Mouse (Mus musculus) embryonic facial prominence, embryonic 14.5 days (tissue): ENCODE data around the gene Phactr2. TPM values are rescaled to one million over a fixed set of nuclear protein-coding genes. Genes with fewer than 3 reads are reported as not detected.
"Not testable (repeated sequence)": the region's sequence is repeated elsewhere in the genome, so short reads cannot be mapped to it uniquely, and the experiment has no call there.

Experiments used
- ATAC-seq: fragments of 200-750 bp; cut with Nextera tagmentation; 2 replicates; pipeline ENCODE4 v1.8.0; 2017; ENCODE audit warnings: low read depth, moderate number of reproducible peaks, moderate TSS enrichment
- DNase-seq: peaks from one replicate; pipeline ENCODE4 v3.0.0-alpha.2; 2015; ENCODE audit warnings: low spot score
- H3K27ac ChIP-seq: fragments of 300-500 bp; sonication (generic); replicated peaks from 2 replicates; pipeline ENCODE4 v1.5.1; 2014; ENCODE audit warnings: low read depth, mild to moderate bottlenecking, low read length, moderate library complexity
- H3K27me3 ChIP-seq: fragments of 300-500 bp; sonication (generic); replicated peaks from 2 replicates; pipeline ENCODE4 v1.6.1; 2014; ENCODE audit warnings: low read length; ENCODE audit not compliant: control insufficient read depth, insufficient read depth
- H3K36me3 ChIP-seq: fragments of 300-500 bp; sonication (generic); 2 replicates; pipeline ENCODE4 v1.6.1; 2014; ENCODE audit warnings: low read length, mixed read lengths; ENCODE audit not compliant: control insufficient read depth, insufficient read depth
- H3K4me1 ChIP-seq: fragments of 300-500 bp; sonication (generic); 2 replicates; pipeline ENCODE4 v1.6.1; 2014; ENCODE audit warnings: antibody characterized with exemption, low read length; ENCODE audit not compliant: control insufficient read depth, insufficient read depth
- H3K4me2 ChIP-seq: fragments of 300-500 bp; sonication (generic); 2 replicates; pipeline ENCODE4 v1.6.1; 2014; ENCODE audit warnings: low read depth, mild to moderate bottlenecking, low read length, moderate library complexity, mixed read lengths
- H3K4me3 ChIP-seq: fragments of 300-500 bp; sonication (generic); 2 replicates; pipeline ENCODE4 v1.5.1; 2014; ENCODE audit warnings: low read depth, mild to moderate bottlenecking, low read length
- H3K9ac ChIP-seq: fragments of 300-500 bp; sonication (generic); 2 replicates; pipeline ENCODE4 v1.6.1; 2014; ENCODE audit warnings: low read depth, mild to moderate bottlenecking, low read length, moderate library complexity, mixed read lengths
- H3K9me3 ChIP-seq: fragments of 300-500 bp; sonication (generic); 2 replicates; pipeline ENCODE4 v1.6.1; 2016; ENCODE audit warnings: low read length; ENCODE audit not compliant: control insufficient read depth
- WGBS: fragments of 180-500 bp; shearing (Covaris S2); extraction: QIAGEN DNeasy Blood & Tissue Kit; methylation state at CpG from one replicate; pipeline ENCODE4 v1.1.7; 2014; 5-methylcytosine and 5-hydroxymethylcytosine counted together
- polyA plus RNA-seq: library from polyadenylated mRNA; unstranded; fragments of >200 nt; fragmentation: Nextera tagmentation; extraction: Ambion mirVana; gene quantifications from 2 replicates; pipeline ENCODE4 v1.2.1, GENCODE M21; 2014

The Phactr2 gene
- 37.8 and 39.9 TPM in 2 replicates for polyA plus RNA-seq

DNA sequence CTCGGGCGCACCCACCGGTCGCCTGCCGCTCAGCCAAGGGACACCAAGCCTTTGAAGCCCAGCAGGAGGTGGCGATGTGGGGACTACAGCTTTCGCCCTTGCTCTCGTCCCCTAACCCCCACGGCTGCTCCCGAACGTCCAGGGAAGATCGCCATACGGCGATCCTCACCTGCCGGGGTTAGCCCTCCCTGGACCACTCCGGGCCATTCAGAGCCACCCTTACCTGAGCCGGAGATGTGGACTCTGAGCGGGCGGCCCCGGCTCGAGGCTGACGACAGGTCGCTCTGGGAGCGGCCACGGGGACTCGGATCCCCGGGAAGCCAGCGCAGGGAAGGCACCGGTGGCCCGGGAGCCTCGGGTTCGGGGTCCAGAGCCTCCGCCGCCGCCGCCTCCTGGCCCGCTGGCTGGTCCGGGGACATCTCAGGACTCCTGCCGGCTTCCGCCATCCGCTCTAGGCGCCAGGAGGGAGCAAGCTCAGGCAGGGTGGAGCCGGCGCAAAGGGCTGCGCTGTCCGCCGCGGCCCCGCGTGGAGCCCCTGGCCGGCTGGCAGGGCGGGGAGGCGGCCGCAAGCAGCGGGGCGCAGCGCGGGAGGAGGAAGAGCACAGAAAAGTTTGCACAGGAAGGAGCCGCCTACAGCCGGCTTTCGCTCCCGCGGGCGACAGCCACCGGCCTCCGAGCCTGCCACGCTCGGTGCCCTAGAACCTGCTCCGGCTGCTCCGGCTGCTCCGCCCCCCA is at the start of gene Phactr2:
Gene Phactr2, minus strand, starts transcription at position 580 of the 735 bp plus-strand sequence.
- H3K4me2 ChIP-seq = peak within 1 kb of the TSS; percentile 100
- peak within 1 kb of the TSS; percentile 33; the same call in 1 of the 2 replicates for H3K27ac ChIP-seq
- H3K36me3 ChIP-seq = no peaks in the 10 kb centered on the region
- peaks cover 18% of the 10 kb centered on the region for H3K27me3 ChIP-seq
- under 1% methylated on average over 34 of the region's 71 CpGs for WGBS
- ATAC-seq (peak; percentile 88), DNase-seq (peak; percentile 67)
- H3K9me3 ChIP-seq = no peaks in the 10 kb centered on the region
- H3K9ac ChIP-seq = peak within 1 kb of the TSS; percentile 81
- peaks cover 11% of the 10 kb centered on the region for H3K4me1 ChIP-seq
- peak within 1 kb of the TSS; percentile 66 for H3K4me3 ChIP-seq

DNA sequence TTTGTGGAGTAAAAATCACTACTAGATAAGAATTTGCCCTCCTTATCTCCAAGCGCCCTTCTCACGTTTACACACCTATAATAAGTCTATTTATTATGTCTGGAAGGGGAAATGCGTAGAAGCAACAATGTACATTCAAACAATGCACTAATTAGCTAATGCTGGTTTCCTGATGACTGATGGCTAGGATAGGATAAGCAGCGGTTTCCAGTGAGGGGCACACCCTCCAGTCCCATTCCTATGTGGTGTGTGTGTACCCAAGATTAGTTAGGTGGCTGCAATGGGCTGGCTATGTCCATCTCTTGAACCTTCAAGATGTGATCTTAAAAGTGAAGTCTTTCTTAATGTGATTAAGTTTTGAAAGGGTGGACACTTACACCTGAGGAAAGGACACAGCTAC is 47.6 kb upstream of the Phactr2 start:
- no peak overlapping the region for H3K27ac ChIP-seq
- no peaks in the 10 kb centered on the region for H3K4me1 ChIP-seq
- H3K36me3 ChIP-seq = peaks cover 20% of the 10 kb centered on the region; the same call in 1 of the 2 replicates
- 79% methylated on average over 4 of the region's 4 CpGs for whole genome bisulfite sequencing
- no peaks in the 10 kb centered on the region for H3K27me3 ChIP-seq
- DNase-seq (no peak), ATAC-seq (no peak)
- H3K9me3 ChIP-seq = no peaks in the 10 kb centered on the region
- H3K4me3 ChIP-seq = no peak overlapping the region
- no peak overlapping the region for H3K4me2 ChIP-seq
- no peak overlapping the region for H3K9ac ChIP-seq

DNA sequence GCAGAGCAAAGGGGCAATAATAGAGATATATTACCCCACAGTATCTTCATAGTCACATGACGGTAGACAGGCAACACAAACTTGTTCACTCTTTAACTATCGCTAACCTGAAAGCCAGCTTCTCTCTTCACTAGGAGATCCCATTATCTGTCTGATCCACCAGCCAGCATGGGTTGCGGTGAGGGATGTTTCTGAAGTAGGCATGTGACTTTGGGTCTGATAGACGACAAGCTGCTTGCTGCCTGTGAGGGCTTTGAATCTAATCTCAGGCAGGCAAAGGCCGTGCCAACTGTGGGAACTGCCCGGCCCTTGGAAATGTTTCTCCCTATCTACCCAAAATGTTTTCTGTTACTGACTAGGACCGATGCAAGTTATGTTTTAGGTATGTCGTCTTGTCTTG is 28.2 kb upstream of the Phactr2 start:
- Histone ChIP-seq H3K4me2 (peak overlapping the region; percentile 81; the same call in 1 of the 2 replicates), H3K27me3 (no peaks in the 10 kb centered on the region), H3K9me3 (no peaks in the 10 kb centered on the region), H3K36me3 (peaks cover 9% of the 10 kb centered on the region; the same call in 1 of the 2 replicates), H3K9ac (no peak overlapping the region), H3K4me3 (no peak overlapping the region), H3K27ac (no peak overlapping the region), H3K4me1 (0 out of 2 replicates have a peak, but pooled peaks cover 3% of the 10 kb centered on the region)
- ATAC-seq (no peak), DNase-seq (no peak)
- 81% methylated on average over 8 of the region's 8 CpGs for WGBS

DNA sequence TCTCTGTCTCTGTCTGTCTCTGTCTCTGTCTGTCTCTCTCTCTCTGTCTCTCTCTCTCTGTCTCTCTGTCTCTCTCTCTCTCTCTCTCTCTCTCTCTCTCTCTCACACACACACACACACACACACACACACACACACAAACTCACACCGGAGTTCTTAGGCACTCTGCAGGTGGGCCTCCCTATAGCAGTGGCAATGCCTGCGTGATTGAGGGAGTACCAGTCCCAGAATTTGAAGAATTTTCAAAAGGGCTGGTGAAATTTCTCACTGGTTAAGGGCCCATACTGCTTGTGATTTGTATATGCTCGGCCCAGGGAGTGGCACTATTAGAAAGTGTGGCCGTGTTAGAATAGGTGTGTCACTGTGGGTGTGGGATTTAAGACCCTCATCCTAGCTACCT is 27.3 kb upstream of the Phactr2 start:
- H3K4me3 ChIP-seq = peak overlapping the region; percentile 61
- 49% methylated on average over 4 of the region's 4 CpGs for WGBS
- peak overlapping the region; percentile 81 for H3K4me2 ChIP-seq
- not testable (repeated sequence) for H3K4me1 ChIP-seq, H3K36me3 ChIP-seq, H3K27ac ChIP-seq, H3K9me3 ChIP-seq, DNase-seq, H3K27me3 ChIP-seq, ATAC-seq
- H3K9ac ChIP-seq = peak overlapping the region; percentile 74

DNA sequence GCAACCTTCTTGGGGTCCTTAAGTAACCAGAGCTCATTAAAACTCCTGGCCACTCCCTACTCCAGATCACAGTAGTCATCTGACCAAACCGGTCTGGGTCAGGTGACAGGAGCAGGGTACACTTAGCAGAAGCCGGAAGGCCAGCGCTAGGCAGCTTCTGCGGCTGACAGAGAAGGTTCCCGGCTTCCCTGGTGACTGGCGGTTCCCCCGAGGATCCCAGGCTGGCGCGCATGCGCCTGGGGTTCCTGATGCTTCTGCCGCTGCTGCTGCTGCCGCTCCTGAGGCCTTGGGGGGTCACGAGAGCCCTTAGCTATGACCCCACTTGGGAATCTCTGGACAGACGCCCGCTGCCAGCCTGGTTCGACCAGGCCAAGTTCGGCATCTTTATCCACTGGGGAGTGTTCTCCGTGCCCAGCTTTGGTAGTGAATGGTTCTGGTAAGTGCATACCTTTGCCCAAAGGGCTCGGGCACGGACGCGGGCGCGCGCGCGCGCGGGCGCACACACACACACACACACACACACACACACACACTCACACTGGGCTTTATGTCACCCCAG is 26.8 kb upstream of the Phactr2 start:
- ATAC-seq = peak; percentile 98
- Histone ChIP-seq H3K4me1 (0 out of 2 replicates have a peak, but pooled peaks cover 3% of the 10 kb centered on the region), H3K36me3 (no peaks in the 10 kb centered on the region), H3K9ac (peak overlapping the region; percentile 74), H3K4me2 (peak overlapping the region; percentile 81), H3K27ac (no peak overlapping the region), H3K9me3 (no peaks in the 10 kb centered on the region), H3K27me3 (no peaks in the 10 kb centered on the region), H3K4me3 (peak overlapping the region; percentile 61)
- peak; percentile 91 for DNase-seq
- 0% methylated on average over 24 of the region's 30 CpGs for WGBS

DNA sequence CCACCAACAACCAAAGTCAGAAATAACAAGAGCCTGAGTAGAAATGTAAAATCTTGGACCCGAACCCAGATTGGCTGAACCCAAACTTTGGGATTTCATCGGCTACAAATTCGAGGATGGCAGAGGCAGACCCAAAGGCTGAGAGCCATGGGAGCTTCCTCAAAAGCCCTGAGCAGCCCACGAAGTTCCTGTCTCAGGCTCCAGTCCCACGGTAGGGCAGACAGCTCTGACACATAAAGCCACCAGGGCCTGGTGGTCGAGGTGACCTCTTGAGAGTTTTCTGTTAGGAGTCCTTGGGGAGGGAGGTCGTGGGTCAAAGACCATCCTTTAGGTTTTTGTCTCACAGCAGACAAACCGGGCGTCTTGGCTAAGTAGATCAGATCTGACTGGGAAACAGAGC is 26.3 kb upstream of the Phactr2 start:
- DNase-seq (no peak), ATAC-seq (no peak)
- Histone ChIP-seq H3K4me1 (0 out of 2 replicates have a peak, but pooled peaks cover 3% of the 10 kb centered on the region), H3K27me3 (no peaks in the 10 kb centered on the region), H3K9me3 (no peaks in the 10 kb centered on the region), H3K27ac (no peak overlapping the region), H3K9ac (peak overlapping the region; percentile 74), H3K4me3 (peak overlapping the region; percentile 61), H3K36me3 (no peaks in the 10 kb centered on the region), H3K4me2 (peak overlapping the region; percentile 81)
- 39% methylated on average over 9 of the region's 9 CpGs for WGBS

DNA sequence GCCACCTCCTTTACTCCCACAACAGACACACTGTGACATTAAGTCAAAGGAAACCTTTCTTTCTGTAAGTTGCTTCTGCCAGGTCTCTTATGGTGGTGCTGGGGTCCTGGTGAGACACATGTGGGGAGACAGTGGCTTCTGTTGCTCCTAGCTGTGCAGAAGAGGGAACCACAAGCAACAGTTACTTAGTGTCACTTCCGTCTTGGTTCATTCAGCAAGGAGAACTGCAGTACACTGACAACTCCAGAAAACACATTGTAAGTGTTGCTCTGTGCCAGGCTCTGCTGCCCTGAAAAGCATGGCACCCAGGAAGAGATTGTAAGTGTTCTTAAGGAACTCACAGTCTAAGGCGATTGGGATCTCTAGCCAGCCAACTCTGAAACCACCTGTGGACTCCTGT is 25.1 kb upstream of the Phactr2 start, which contains the start of gene Fuca2:
Gene Fuca2, plus strand, starts transcription at position 210 of the 400 bp plus-strand sequence.
- no peak within 1 kb of the TSS for H3K4me2 ChIP-seq
- H3K27me3 ChIP-seq = no peaks in the 10 kb centered on the region
- no peak within 1 kb of the TSS for H3K9ac ChIP-seq
- no peaks in the 10 kb centered on the region for H3K9me3 ChIP-seq
- no peaks in the 10 kb centered on the region for H3K36me3 ChIP-seq
- no peak within 1 kb of the TSS for H3K27ac ChIP-seq
- DNase-seq = no peak
- H3K4me1 ChIP-seq = 0 out of 2 replicates have a peak, but pooled peaks cover 3% of the 10 kb centered on the region
- 83% methylated on average over 2 of the region's 2 CpGs for WGBS
- ATAC-seq = no peak
- H3K4me3 ChIP-seq = no peak within 1 kb of the TSS

DNA sequence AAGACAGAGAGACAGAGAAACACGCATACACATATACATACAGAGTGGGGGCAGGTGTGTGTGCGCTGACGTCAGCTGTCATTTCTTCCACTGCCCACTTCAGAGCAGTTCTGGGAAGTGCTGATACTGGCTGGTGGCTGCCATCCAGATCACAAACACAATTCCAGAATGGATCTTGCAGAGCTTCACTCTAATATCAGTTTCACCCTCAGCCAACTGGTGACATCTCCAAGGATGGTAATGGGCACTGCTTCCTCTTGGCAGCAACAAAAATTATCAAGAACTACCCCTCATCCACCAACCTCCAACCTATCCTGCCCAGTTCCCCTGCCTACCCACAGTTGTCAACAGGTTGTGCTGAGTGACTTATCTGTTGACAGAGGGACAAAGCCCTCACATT is 22.1 kb upstream of the Phactr2 start:
- 98% methylated on average over 3 of the region's 3 CpGs for WGBS

More for the DNA sequence above, 22.1 kb upstream of the Phactr2 start:
- ATAC-seq = no peak
- Histone ChIP-seq H3K36me3 (no peaks in the 10 kb centered on the region), H3K4me2 (no peak overlapping the region), H3K4me1 (0 out of 2 replicates have a peak, but pooled peaks cover 3% of the 10 kb centered on the region), H3K27ac (no peak overlapping the region), H3K9me3 (no peaks in the 10 kb centered on the region), H3K27me3 (no peaks in the 10 kb centered on the region), H3K9ac (no peak overlapping the region), H3K4me3 (no peak overlapping the region)
- DNase-seq = no peak
